ENCODE assay signal across 8 mouse cellular contexts in genomic region chrX:12129230-12129629, GRCm38 (mm10). TPM values are rescaled to one million over a fixed set of nuclear protein-coding genes. Genes with fewer than 3 reads are reported as not detected.
DNase-seq lines count a peak whose midpoint lies in the region; ATAC-seq and TF ChIP-seq lines count a peak whose summit lies in the region.

No protein-coding gene starts in this region.

- peak overlapping the region; percentile 63 for H3K27ac ChIP-seq in heart, adult 2 months
- no peak overlapping the region; the same call in 1 of the 2 replicates for H3K27ac ChIP-seq in intestine, postnatal 0 days (ENCODE audit: low read depth, low read length)
- H3K27ac ChIP-seq in lung, embryonic 14.5 days (ENCODE audit: low read depth) = peak overlapping the region; percentile 72; the same call in 1 of the 2 replicates

- intact Hi-C loops in heart, adult 2 months (cut with DNase I) = no loop called here

- no peak for TF ChIP-seq EP300 in heart, adult 2 months (IDR thresholded peaks at IDR 0.05; ENCODE audit: insufficient read depth, low read depth, low read length)

- H3K36me3 ChIP-seq in heart, adult 2 months (ENCODE audit: control insufficient read depth, insufficient read depth, low read length) = no peaks in the 10 kb centered on the region
- H3K36me3 ChIP-seq in intestine, postnatal 0 days (ENCODE audit: control insufficient read depth, insufficient read depth) = no peaks in the 10 kb centered on the region
- no peaks in the 10 kb centered on the region for H3K36me3 ChIP-seq in lung, embryonic 14.5 days (ENCODE audit: insufficient read depth)

- H3K9me3 ChIP-seq in intestine, postnatal 0 days (ENCODE audit: control insufficient read depth) = no peaks in the 10 kb centered on the region
- H3K9me3 ChIP-seq in lung, embryonic 14.5 days (ENCODE audit: low read depth, low read length) = no peaks in the 10 kb centered on the region

- H3K79me2 ChIP-seq in heart, adult 2 months (replicated peaks; ENCODE audit: control insufficient read depth, insufficient read depth, low read length) = no peaks in the 10 kb centered on the region

- no peak for TF ChIP-seq CTCF in brain, embryonic 14.5 days (IDR thresholded peaks at IDR 0.05; ENCODE audit: borderline replicate concordance, extremely low read depth, insufficient read depth, insufficient read length)
- TF ChIP-seq CTCF in heart, adult 2 months (IDR thresholded peaks at IDR 0.05) = no peak
- TF ChIP-seq CTCF in intestine, postnatal 0 days (IDR thresholded peaks at IDR 0.05; ENCODE audit: low read depth) = no peak
- TF ChIP-seq CTCF in lung, embryonic 14.5 days (IDR thresholded peaks at IDR 0.05; ENCODE audit: low read depth) = no peak

- H3K4me2 ChIP-seq in intestine, postnatal 0 days (replicated peaks; ENCODE audit: low read depth) = peak overlapping the region; percentile 86
- peak overlapping the region; percentile 73 for H3K4me2 ChIP-seq in lung, embryonic 14.5 days

- WGBS in heart, adult 2 months = 12% methylated on average over 24 of the region's 24 CpGs
- 25% methylated on average over 24 of the region's 24 CpGs for WGBS in intestine, postnatal 0 days
- 9% methylated on average over 24 of the region's 24 CpGs for WGBS in lung, embryonic 14.5 days

- ATAC-seq in intestine, postnatal 0 days = no peak
- ATAC-seq in lung, embryonic 14.5 days (ENCODE audit: insufficient read depth) = 0 out of 2 replicates have a peak, but pooled peaks have one; percentile 23

- H3K27me3 ChIP-seq in heart, adult 2 months (ENCODE audit: control insufficient read depth, insufficient read depth, low read length) = no peaks in the 10 kb centered on the region
- no peaks in the 10 kb centered on the region; the same call in 1 of the 2 replicates for H3K27me3 ChIP-seq in intestine, postnatal 0 days (replicated peaks; ENCODE audit: control insufficient read depth, insufficient read depth, low read length)
- peaks cover 55% of the 10 kb centered on the region for H3K27me3 ChIP-seq in lung, embryonic 14.5 days (ENCODE audit: insufficient read depth, low read length)

- TF ChIP-seq POLR2A in brain, embryonic 14.5 days (IDR thresholded peaks at IDR 0.05; ENCODE audit: borderline replicate concordance, extremely low read depth, insufficient read depth, insufficient read length, poor library complexity, severe bottlenecking) = no peak
- no peak for TF ChIP-seq POLR2A in heart, adult 2 months (IDR thresholded peaks at IDR 0.05; ENCODE audit: insufficient read depth, low read depth, low read length)

- H3K9ac ChIP-seq in heart, adult 2 months (ENCODE audit: low read depth, low read length) = peak overlapping the region; percentile 52
- H3K9ac ChIP-seq in intestine, postnatal 0 days (ENCODE audit: low read depth, low read length) = no peak overlapping the region
- H3K9ac ChIP-seq in lung, embryonic 14.5 days = 0 out of 2 replicates have a peak overlapping the region, but pooled peaks have one; percentile 32

- H3K4me1 ChIP-seq in heart, adult 2 months (ENCODE audit: control insufficient read depth, insufficient read depth, low read length) = peaks cover 5% of the 10 kb centered on the region
- no peaks in the 10 kb centered on the region for H3K4me1 ChIP-seq in intestine, postnatal 0 days (replicated peaks; ENCODE audit: control insufficient read depth, insufficient read depth, low read length)
- peaks cover 3% of the 10 kb centered on the region; the same call in 1 of the 2 replicates for H3K4me1 ChIP-seq in lung, embryonic 14.5 days (ENCODE audit: insufficient read depth)

- peak; percentile 51 to 56 for DNase-seq in right cerebral cortex, postnatal 10 days (ENCODE audit: low spot score in 2 of 2)
- DNase-seq in right cerebral cortex, adult 2 months (ENCODE audit: low spot score in 2 of 2) = no peak
- peak; percentile 78 for DNase-seq in brain, embryonic 14.5 days (ENCODE audit: low read depth)
- DNase-seq in heart, adult 2 months = peak; percentile 70 to 84
- DNase-seq in lung, embryonic 14.5 days = peak; percentile 74
- DNase-seq in skeletal muscle tissue, adult 2 months (ENCODE audit: low read depth, low spot score) = peak; percentile 70
- DNase-seq in right cerebral cortex, adult 18-20 months = no peak

- peak overlapping the region; percentile 53 for H3K4me3 ChIP-seq in heart, adult 2 months
- H3K4me3 ChIP-seq in intestine, postnatal 0 days (ENCODE audit: low read depth, low read length) = 0 out of 2 replicates have a peak overlapping the region, but pooled peaks have one; percentile 52
- peak overlapping the region; percentile 58; the same call in 1 of the 2 replicates for H3K4me3 ChIP-seq in lung, embryonic 14.5 days (ENCODE audit: low read depth, low read length)

RNA-seq across cellular contexts. Expression of gene Bcor, which starts 30.9 kb away (rescaled TPM):
- polyA plus RNA-seq in brain, embryonic 14.5 days (2012; rRNA removed) = 18.3 and 29.3 TPM in 2 replicates
- total RNA-seq in heart, adult 2 months (2021) = 10 to 100 TPM; 18.0 to 22.4 TPM
- 11.2 and 15.3 TPM in 2 replicates for polyA plus RNA-seq in heart, adult 2 months (2012; rRNA removed)
- 4.2 and 4.8 TPM in 2 replicates for polyA plus RNA-seq in intestine, postnatal 0 days (2015; fragmentation: Nextera tagmentation; extraction: Ambion mirVana)
- 27.8 and 28.9 TPM in 2 replicates for polyA plus RNA-seq in lung, embryonic 14.5 days (2014; fragmentation: Nextera tagmentation; extraction: Ambion mirVana)

Comparison
In these comparisons a context has a peak if more than half of its experiments do, and no peak if none do; other contexts are left out.
1. DNase-seq: peak in right cerebral cortex, postnatal 10 days (2 of 2), brain, embryonic 14.5 days (single experiment), heart, adult 2 months (2 of 2), lung, embryonic 14.5 days (single experiment) and skeletal muscle tissue, adult 2 months (single experiment); none in right cerebral cortex, adult 2 months (0 of 2) and right cerebral cortex, adult 18-20 months (single experiment).
2. Peak in every context shown above with its lines, with median percentiles within 50 percentile points of each other: H3K4me3 ChIP-seq.